Mouse (Mus musculus) granulocyte monocyte progenitor cell, adult 5-6 weeks (primary cell): ENCODE data around the gene Smo. TPM values are rescaled to one million over a fixed set of nuclear protein-coding genes. Genes with fewer than 3 reads are reported as not detected.

Experiments
- ATAC-seq: replicated peaks from 2 replicates; pipeline ENCODE4 v1.8.0; 2016; ENCODE audit warnings: mild to moderate bottlenecking, moderate TSS enrichment, inconsistent platforms; ENCODE audit not compliant: poor library complexity, severe bottlenecking
- total RNA-seq, 2 experiments: library from RNA; stranded (forward) in 1 of 2; stranded (reverse) in 1 of 2; fragments of 200-712, 200-1000 nt in 1 of 2; fragments of >200 nt in 1 of 2; fragmentation: Nextera tagmentation in 1 of 2; gene quantifications; 2 replicates each; pipeline ENCODE4 v1.2.3; 2014 to 2017

Gene Smo
- total RNA-seq (2014; fragmentation: Nextera tagmentation) (23.2 and 34.3 TPM in 2 replicates), total RNA-seq (2017) (16.2 and 18.6 TPM in 2 replicates)

- ATAC-seq, result peak; percentile 63
Observed at GRCm38 (mm10) chr6:29735336-29735688, at the start of gene Smo. TSS of gene Smo (plus strand) at chr6:29735503.

- no peak for ATAC-seq
Observed at GRCm38 (mm10) chr6:29685952-29686351, 49.4 kb upstream of the Smo start.

- ATAC-seq, result no peak
Observed at GRCm38 (mm10) chr6:29689458-29689857, 45.8 kb upstream of the Smo start.

- peak; percentile 92 for ATAC-seq
Observed at GRCm38 (mm10) chr6:29693953-29694352, 41.4 kb upstream of the Smo start, which contains the start of gene Tspan33. TSS of gene Tspan33 (plus strand) at chr6:29694222.

- ATAC-seq, result no peak
Observed at GRCm38 (mm10) chr6:29694375-29695289, 40.7 kb upstream of the Smo start.

GRCm38 (mm10) chr6:29695290-29695674, 40.0 kb upstream of the Smo start:
- no peak for ATAC-seq

GRCm38 (mm10) chr6:29695975-29696374, 39.3 kb upstream of the Smo start:
- ATAC-seq, result peak; percentile 65

- ATAC-seq, result no peak
Observed at GRCm38 (mm10) chr6:29697139-29697538, 38.2 kb upstream of the Smo start.

- ATAC-seq, result no peak
Observed at GRCm38 (mm10) chr6:29697548-29697947, 37.8 kb upstream of the Smo start.

GRCm38 (mm10) chr6:29699085-29699745, 36.1 kb upstream of the Smo start:
- no peak for ATAC-seq

- ATAC-seq, result no peak; the same call in 1 of the 2 replicates
Observed at GRCm38 (mm10) chr6:29701051-29701450, 34.3 kb upstream of the Smo start.

- ATAC-seq, result no peak
Observed at GRCm38 (mm10) chr6:29702126-29702525, 33.2 kb upstream of the Smo start.

- no peak for ATAC-seq
Observed at GRCm38 (mm10) chr6:29704143-29704542, 31.2 kb upstream of the Smo start.

- no peak for ATAC-seq
Observed at GRCm38 (mm10) chr6:29707902-29708301, 27.4 kb upstream of the Smo start.

- ATAC-seq, result no peak
Observed at GRCm38 (mm10) chr6:29711318-29711717, 24.0 kb upstream of the Smo start.

- peak; percentile 62 for ATAC-seq
Observed at GRCm38 (mm10) chr6:29712011-29712584, 23.2 kb upstream of the Smo start.

GRCm38 (mm10) chr6:29716624-29717365, 18.5 kb upstream of the Smo start:
- ATAC-seq, result no peak

- no peak for ATAC-seq
Observed at GRCm38 (mm10) chr6:29717541-29717940, 17.8 kb upstream of the Smo start.

- ATAC-seq, result no peak
Observed at GRCm38 (mm10) chr6:29717952-29718521, 17.3 kb upstream of the Smo start.

- ATAC-seq, result peak; percentile 70
Observed at GRCm38 (mm10) chr6:29718894-29719329, 16.4 kb upstream of the Smo start.
